Mouse (Mus musculus) spleen, adult 2 months (tissue): ENCODE data around the gene Impdh1.

Source experiments
- CTCF ChIP-seq: fragments of 200-500 bp; IDR thresholded peaks from 2 replicates; pipeline ENCODE4 v1.5.1; 2011; ENCODE audit warnings: mild to moderate bottlenecking, inconsistent platforms; ENCODE audit not compliant: insufficient read depth, insufficient read length, insufficient replicate concordance; ENCODE audit errors: extremely low read depth
- POLR2A ChIP-seq: fragments of 200-500 bp; IDR thresholded peaks from 2 replicates; pipeline ENCODE4 v1.6.1; 2011; ENCODE audit warnings: low read depth, low read length, inconsistent platforms

GRCm38 (mm10) chr6:29203096-29203495 is 13.1 kb downstream of the Impdh1 start:
- TF ChIP-seq CTCF, result no peak
- no peak for TF ChIP-seq POLR2A
